Mouse (Mus musculus) cerebellum, adult (tissue): ENCODE results near the gene Orai1.

Experiments
- ATAC-seq: cut with Nextera tagmentation; 2 replicates; pipeline ENCODE4 v1.9.2; 2017; ENCODE audit warnings: mild to moderate bottlenecking, moderate library complexity, mixed read lengths; ENCODE audit not compliant: insufficient number of reproducible peaks, low FRiP score, low TSS enrichment

Gene Orai1

GRCm38 (mm10) chr5:122994303-122994846, 20.5 kb upstream of the Orai1 start:
- ATAC-seq = no peak

GRCm38 (mm10) chr5:122994910-122995309, 20.0 kb upstream of the Orai1 start:
- ATAC-seq = no peak

DNA sequence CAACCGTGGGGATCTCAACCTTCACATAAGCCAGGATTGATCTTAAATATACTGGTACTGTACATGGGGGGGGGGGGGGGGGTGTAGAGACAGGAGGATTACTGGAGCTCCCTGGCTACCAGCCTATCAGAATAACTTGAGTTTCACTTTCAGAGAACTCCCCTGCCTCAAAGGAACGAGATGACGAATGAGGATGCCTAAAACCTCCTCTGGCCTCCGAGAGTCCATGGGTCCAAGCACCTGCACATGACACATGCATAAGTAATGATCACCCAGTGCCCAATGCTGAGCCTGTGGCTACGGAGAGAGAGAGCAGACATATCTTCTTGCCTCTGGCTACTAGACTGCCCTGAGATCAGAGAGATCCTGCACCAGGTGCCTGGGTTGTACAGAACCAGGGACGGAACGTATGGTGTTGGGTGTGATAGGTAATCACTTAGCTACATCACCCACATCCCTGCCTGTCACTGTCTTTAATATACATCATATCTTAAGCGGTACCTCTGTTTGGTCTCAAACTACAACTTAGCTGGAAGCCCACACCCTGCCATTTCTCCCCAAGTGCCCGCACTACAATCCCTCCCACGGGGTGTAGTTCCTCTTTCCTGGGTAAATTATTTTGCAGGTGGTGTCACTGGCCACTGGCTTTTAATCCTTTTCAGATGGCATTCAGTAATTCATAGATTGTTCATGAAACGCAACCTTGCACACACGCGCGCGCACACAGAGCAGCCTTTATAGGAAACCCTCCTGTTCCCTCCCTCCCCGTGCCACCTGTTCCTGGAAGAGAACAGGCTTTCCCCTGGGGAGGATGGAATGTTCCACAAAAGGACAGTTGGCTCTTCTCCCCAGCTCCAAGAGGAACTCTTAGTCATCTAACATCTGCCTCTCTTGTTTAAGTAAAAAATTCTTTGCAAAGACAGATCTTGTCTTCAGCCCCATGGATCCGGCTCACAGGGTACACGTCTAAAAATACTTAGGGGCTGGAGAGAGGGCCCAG, 17.4 kb upstream of the Orai1 start:
- ATAC-seq = peak; percentile 49; the same call in 1 of the 2 replicates

DNA sequence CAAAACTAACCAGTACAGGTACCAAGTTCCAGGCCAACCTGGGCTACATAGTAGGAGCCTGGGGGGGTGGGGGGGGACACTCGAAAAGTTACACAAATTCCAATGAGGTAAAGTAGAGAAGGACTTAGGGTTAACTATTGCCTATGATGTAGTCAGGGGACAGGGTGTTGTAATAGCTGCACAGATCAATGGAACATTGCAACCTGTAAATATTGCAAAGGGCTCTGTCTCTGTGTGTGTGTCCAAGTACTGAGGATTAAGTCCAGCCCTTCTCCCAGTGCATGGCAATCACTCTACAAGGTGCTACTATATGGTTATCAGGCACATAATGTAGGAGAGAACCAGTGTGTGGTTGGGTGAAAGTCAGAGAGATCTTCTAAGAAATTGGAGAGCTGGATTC, 14.0 kb upstream of the Orai1 start:
- no peak for ATAC-seq

GRCm38 (mm10) chr5:123005716-123006592, 8.9 kb upstream of the Orai1 start:
- no peak for ATAC-seq

DNA sequence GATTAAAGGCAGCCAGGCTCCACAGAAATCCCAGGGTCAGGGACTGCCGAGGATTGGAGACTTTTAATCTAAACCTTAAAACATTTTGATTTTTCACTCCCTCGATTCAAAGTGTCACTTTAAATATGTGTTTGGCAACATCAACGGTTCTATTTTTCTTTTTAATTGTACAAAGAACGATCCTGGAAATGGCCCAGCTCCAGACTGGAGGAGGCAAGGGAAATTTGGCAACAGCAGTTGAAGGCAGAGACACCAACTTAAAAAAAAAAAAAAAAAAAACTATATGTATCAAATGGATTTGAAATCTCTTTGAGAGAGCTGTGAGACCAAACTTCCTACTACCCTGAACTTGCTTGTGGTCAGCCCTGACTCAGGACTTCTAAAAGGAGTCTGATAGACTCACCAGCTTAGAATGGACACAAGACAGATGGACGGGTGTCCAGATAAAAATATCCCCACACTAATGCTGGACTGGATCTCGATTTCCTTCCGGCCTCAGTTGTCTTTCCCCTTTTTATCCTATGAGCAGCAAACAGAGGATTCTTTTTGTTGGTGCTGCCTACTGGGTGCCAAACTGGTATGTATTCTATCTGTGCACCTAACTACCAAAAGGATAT, 5.9 kb upstream of the Orai1 start:
- ATAC-seq = no peak

GRCm38 (mm10) chr5:123009873-123010272, 5.0 kb upstream of the Orai1 start:
- no peak for ATAC-seq

DNA sequence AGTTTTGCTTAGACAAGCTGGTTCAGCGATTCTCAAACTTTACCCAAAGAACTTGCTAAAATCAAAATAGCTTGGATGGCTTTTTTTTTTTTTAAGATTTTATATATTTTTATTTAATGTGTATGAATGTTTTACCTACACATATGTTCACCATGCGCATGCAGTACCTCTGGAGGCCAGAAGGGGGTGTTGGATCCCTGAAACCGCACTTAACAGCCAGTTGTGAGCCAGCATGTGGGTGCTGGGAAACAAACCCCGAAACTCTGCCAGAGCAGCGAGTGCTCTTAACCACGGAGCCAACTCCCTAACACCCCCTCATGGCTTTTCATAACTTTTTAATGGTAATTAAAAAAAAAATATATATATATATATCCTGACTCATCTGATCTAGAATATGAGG, 4.1 kb upstream of the Orai1 start:
- ATAC-seq = no peak

GRCm38 (mm10) chr5:123011705-123012104, 3.2 kb upstream of the Orai1 start:
- no peak for ATAC-seq

DNA sequence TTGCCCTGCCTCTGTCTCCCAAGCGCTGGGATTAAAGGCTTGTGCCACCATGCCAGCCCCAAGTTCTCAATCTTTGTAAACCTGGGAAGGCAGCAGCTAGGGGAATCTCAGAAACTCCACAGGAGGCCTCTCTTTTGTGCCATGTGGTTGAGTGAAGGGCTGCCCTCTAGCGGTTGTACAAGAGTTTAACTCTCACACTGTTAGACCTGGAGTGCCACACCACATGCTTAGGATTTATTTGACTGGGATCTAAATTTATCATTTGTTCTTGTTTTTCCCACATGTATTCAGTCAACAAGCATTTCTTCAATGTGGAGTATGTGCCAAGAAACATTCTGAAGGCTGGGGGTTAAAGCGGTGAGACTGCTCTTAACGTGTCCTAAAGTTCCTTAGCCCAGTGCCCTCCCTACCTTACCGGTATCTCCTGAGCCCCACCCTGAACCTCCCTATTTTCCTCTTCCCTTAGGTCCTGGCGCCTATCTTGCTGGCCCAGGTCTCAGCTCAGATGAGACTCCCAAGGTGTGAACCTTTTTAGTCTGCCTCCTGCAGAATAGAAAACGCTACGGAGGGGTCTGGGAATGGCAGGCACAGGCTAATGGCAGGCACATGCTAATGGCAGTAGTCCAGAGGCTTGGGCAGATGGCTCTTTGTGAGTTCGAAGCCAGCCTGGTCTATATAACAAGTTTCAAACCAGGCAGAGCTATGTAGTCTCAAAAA, 1.1 kb upstream of the Orai1 start:
- ATAC-seq = no peak

GRCm38 (mm10) chr5:123015915-123016314, 1.0 kb downstream of the Orai1 start:
- no peak for ATAC-seq

- no peak for ATAC-seq
These were observed 2.6 kb downstream of the Orai1 start for GRCm38 (mm10) chr5:123017504-123017903.

DNA sequence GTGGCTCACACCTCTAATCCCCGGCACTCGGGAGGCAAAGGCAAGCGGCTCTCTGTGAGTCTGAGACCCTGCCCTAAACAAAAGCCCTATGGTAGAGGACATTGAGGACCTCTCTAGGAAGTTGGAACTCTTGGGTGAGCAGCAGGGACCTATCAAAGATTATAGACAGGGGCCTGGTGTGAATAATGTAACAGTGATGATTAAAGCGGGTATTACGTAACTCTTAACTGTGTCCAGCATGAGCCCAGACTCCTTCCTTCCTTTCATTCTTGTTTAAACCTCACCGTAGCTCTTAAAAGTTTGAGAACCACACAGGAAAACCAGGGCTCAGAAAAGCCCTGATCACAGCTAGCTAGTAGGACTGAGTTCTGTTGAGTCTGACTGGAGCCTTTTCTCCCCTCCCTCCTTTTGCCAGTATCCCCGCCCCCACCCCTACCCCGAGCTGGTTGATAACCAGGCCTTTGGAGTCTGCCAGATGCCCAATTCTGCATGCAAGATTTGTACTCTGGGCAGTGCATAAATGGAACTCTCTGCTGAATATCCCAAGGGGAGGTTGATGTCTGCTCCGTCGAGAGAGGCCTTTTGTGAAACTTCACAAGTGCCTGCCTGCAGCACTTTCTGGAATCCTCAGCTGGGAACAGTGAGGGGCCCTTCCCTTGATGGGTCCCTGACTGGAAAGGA, 4.6 kb downstream of the Orai1 start:
- no peak for ATAC-seq

GRCm38 (mm10) chr5:123020426-123020825, 5.6 kb downstream of the Orai1 start:
- ATAC-seq = no peak

DNA sequence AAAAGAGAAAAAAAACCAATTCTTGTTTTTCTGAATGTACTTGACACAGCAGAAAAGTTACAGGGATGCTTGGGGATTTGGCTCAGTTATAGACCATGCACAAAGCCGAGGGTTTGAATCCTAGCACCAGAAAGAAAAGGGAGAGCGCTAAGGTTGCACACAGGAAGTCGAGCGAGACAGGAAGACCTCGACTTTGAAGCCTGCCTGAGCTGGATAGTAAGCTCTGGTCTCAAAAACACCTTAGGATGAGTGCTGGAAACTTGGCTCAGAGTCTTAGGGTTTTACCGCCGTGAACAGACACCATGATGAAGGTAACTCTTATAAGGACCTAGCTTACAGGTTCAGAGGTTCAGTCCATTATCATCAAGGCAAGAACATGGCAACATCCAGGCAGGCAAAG, 6.6 kb downstream of the Orai1 start:
- ATAC-seq = no peak

- no peak for ATAC-seq
These were observed 8.2 kb downstream of the Orai1 start for GRCm38 (mm10) chr5:123023049-123023448.

DNA sequence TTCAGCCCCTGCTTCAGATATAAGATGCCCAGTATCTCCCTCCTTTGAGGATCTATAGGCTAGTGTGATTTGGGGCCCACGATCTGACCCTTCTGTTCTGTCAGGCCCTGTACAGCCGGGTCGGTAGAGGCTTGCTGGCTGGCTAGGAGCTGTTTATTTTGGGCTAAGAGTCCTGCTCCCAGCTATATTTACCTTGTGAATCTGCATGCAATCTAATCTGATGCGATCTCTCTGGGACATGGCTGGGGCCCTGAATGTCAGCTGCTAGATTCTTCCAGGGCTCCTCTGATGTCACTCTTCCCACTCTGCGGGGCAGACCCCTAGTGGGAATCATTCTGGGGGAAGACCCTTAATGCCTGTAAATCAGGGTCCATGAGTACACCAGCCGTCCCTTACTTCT, 9.4 kb downstream of the Orai1 start:
- no peak for ATAC-seq

DNA sequence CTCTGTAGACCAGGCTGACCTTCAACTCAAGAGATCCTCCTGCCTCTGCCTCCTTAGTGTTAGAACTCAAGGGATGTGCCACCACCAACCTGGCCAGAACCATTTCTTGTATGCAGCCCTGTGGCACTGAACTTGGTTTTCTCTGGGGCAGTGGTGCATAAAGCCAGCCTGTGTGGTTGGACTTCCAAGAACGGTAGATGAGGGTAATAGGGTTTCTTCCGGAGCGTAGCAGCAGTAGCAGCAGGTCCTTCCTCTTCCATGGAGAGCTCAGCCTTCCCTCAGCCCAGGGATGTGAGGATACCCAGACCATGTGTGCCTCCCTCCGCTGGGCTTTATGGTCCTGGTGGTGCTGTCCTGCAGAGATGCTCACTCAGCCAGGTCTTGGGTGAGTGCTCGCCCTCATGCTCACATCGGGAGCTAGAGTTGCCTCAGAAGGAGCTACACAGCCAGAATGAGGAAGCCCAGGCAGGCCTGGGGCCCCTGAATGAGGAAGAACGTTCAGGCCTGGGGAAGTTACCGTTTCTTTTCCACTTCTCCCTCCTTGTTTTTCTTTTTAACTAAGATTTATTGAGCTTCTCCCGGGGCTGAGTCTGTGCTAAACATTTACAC, 10.2 kb downstream of the Orai1 start:
- ATAC-seq = no peak

GRCm38 (mm10) chr5:123026414-123026813, 11.5 kb downstream of the Orai1 start:
- ATAC-seq = no peak
